Mouse (Mus musculus) midbrain, embryonic 14.5 days (tissue): ENCODE measurements at regions not wholly inside any gene's neighbourhood (a gene's known extent, or its start where the extent isn't known, plus 50 kb on each side); places are given as distances from the start of the nearest gene placed in this dataset.

ENCODE experiments used
- ATAC-seq: fragments of 200-750 bp; cut with Nextera tagmentation; 2 replicates; pipeline ENCODE4 v1.8.0; 2017; ENCODE audit warnings: moderate number of reproducible peaks, moderate library complexity; ENCODE audit not compliant: low FRiP score, low TSS enrichment
- DNase-seq: peaks from one replicate; pipeline ENCODE4 v3.0.0-alpha.2; 2015
- H3K27ac ChIP-seq: fragments of 300-500 bp; sonication (generic); replicated peaks from 2 replicates; pipeline ENCODE4 v1.5.1; 2014; ENCODE audit warnings: mild to moderate bottlenecking, low read depth, low read length, moderate library complexity
- H3K27me3 ChIP-seq: fragments of 300-500 bp; sonication (generic); 2 replicates; pipeline ENCODE4 v1.6.1; 2014; ENCODE audit warnings: low read length, control low read depth, mixed read lengths; ENCODE audit not compliant: control insufficient read depth, insufficient read depth
- H3K36me3 ChIP-seq: fragments of 300-500 bp; sonication (generic); 2 replicates; pipeline ENCODE4 v1.6.1; 2014; ENCODE audit warnings: low read length, control low read depth; ENCODE audit not compliant: control insufficient read depth, insufficient read depth
- H3K4me1 ChIP-seq: fragments of 300-500 bp; sonication (generic); 2 replicates; pipeline ENCODE4 v1.6.1; 2014; ENCODE audit warnings: mild to moderate bottlenecking, antibody characterized with exemption, low read length, control low read depth; ENCODE audit not compliant: control insufficient read depth, insufficient read depth
- H3K4me2 ChIP-seq: fragments of 300-500 bp; sonication (generic); 2 replicates; pipeline ENCODE4 v1.6.1; 2014; ENCODE audit warnings: mild to moderate bottlenecking, low read length, moderate library complexity
- H3K4me3 ChIP-seq: fragments of 300-500 bp; sonication (generic); replicated peaks from 2 replicates; pipeline ENCODE4 v1.5.1; 2014; ENCODE audit warnings: low read depth, low read length
- H3K9ac ChIP-seq: fragments of 300-500 bp; sonication (generic); replicated peaks from 2 replicates; pipeline ENCODE4 v1.6.1; 2014; ENCODE audit warnings: mild to moderate bottlenecking, low read length, moderate library complexity
- H3K9me3 ChIP-seq: fragments of 300-500 bp; sonication (generic); 2 replicates; pipeline ENCODE4 v1.6.1; 2016; ENCODE audit warnings: low read length, control low read depth, mixed read lengths; ENCODE audit not compliant: control insufficient read depth
- WGBS: fragments of 180-500 bp; shearing (Covaris S2); extraction: QIAGEN DNeasy Blood & Tissue Kit; methylation state at CpG from one replicate; pipeline ENCODE4 v1.1.7; 2014; 5-methylcytosine and 5-hydroxymethylcytosine counted together

GRCm38 (mm10) chr5:91456924-91457323 lies 54.1 kb upstream of the Btc start:
- H3K36me3 ChIP-seq, result no peaks in the 10 kb centered on the region
- H3K4me1 ChIP-seq, result no peaks in the 10 kb centered on the region
- no peak overlapping the region for H3K27ac ChIP-seq
- ATAC-seq (no peak), DNase-seq (no peak)
- 69% methylated on average over 3 of the region's 3 CpGs for WGBS
- no peak overlapping the region for H3K4me2 ChIP-seq
- no peaks in the 10 kb centered on the region for H3K9me3 ChIP-seq
- no peaks in the 10 kb centered on the region for H3K27me3 ChIP-seq
- H3K9ac ChIP-seq, result no peak overlapping the region
- H3K4me3 ChIP-seq, result no peak overlapping the region

GRCm38 (mm10) chr5:91464876-91465508 lies 52.4 kb upstream of the Parm1 start:
- H3K9me3 ChIP-seq, result no peaks in the 10 kb centered on the region
- no peak overlapping the region for H3K27ac ChIP-seq
- ATAC-seq (peak; percentile 81; the same call in 1 of the 2 replicates), DNase-seq (peak; percentile 86)
- no peaks in the 10 kb centered on the region for H3K36me3 ChIP-seq
- no peak overlapping the region for H3K4me3 ChIP-seq
- H3K9ac ChIP-seq, result no peak overlapping the region
- H3K4me2 ChIP-seq, result no peak overlapping the region
- 51% methylated on average over 4 of the region's 4 CpGs for whole genome bisulfite sequencing
- H3K4me1 ChIP-seq, result no peaks in the 10 kb centered on the region
- H3K27me3 ChIP-seq, result no peaks in the 10 kb centered on the region
